Mouse (Mus musculus): ENCODE measurements at regions not wholly inside any gene's neighbourhood (a gene's known extent, or its start where the extent isn't known, plus 50 kb on each side); places are given as distances from the start of the nearest gene placed in this dataset.

- Histone ChIP-seq H3K4me2 (no peak overlapping the region), H3K27me3 (no peaks in the 10 kb centered on the region), H3K27ac (no peak overlapping the region), H3K9ac (replicated peaks) (no peak overlapping the region), H3K4me3 (replicated peaks) (no peak overlapping the region), H3K36me3 (no peaks in the 10 kb centered on the region), H3K4me1 (replicated peaks) (no peaks in the 10 kb centered on the region), H3K9me3 (peaks cover 6% of the 10 kb centered on the region; the same call in 1 of the 2 replicates)
- WGBS: 91% methylated on average over 3 of the region's 3 CpGs
- no peak for ATAC-seq (ENCODE audit: insufficient number of reproducible peaks, insufficient read depth, low FRiP score, low TSS enrichment, low read depth)
Observed at GRCm38 (mm10) chr2:51448121-51448520, 179.2 kb upstream of the Tas2r134 start.

- no peaks in the 10 kb centered on the region for H3K36me3 ChIP-seq
- ATAC-seq (ENCODE audit: insufficient number of reproducible peaks, insufficient read depth, low FRiP score, low TSS enrichment, low read depth): no peak
- H3K4me1 ChIP-seq (replicated peaks): no peaks in the 10 kb centered on the region
- no peak overlapping the region for H3K4me3 ChIP-seq (replicated peaks)
- no peak overlapping the region for H3K27ac ChIP-seq
- WGBS: 90% methylated on average over 5 of the region's 5 CpGs
- no peak overlapping the region for H3K4me2 ChIP-seq
- H3K27me3 ChIP-seq: no peaks in the 10 kb centered on the region
- H3K9ac ChIP-seq (replicated peaks): no peak overlapping the region
- H3K9me3 ChIP-seq: peaks cover 6% of the 10 kb centered on the region; the same call in 1 of the 2 replicates
Observed at GRCm38 (mm10) chr2:51447616-51448015, 179.7 kb upstream of the Tas2r134 start.

- Histone ChIP-seq H3K9me3 (peaks cover 6% of the 10 kb centered on the region; the same call in 1 of the 2 replicates), H3K9ac (replicated peaks) (no peak overlapping the region), H3K4me1 (replicated peaks) (no peaks in the 10 kb centered on the region), H3K4me3 (replicated peaks) (no peak overlapping the region), H3K27me3 (no peaks in the 10 kb centered on the region), H3K36me3 (no peaks in the 10 kb centered on the region), H3K4me2 (no peak overlapping the region), H3K27ac (no peak overlapping the region)
- ATAC-seq (ENCODE audit: insufficient number of reproducible peaks, insufficient read depth, low FRiP score, low TSS enrichment, low read depth): no peak
- 74% methylated on average over 9 of the region's 9 CpGs for WGBS
Observed at GRCm38 (mm10) chr2:51444386-51445080, 182.8 kb upstream of the Tas2r134 start.

GRCm38 (mm10) chr2:51443946-51444345, 183.4 kb upstream of the Tas2r134 start:
- no peak for ATAC-seq (ENCODE audit: insufficient number of reproducible peaks, insufficient read depth, low FRiP score, low TSS enrichment, low read depth)
- H3K4me1 ChIP-seq (replicated peaks): no peaks in the 10 kb centered on the region
- H3K9ac ChIP-seq (replicated peaks): no peak overlapping the region
- H3K9me3 ChIP-seq: peaks cover 6% of the 10 kb centered on the region; the same call in 1 of the 2 replicates
- no peak overlapping the region for H3K4me3 ChIP-seq (replicated peaks)
- no peaks in the 10 kb centered on the region for H3K36me3 ChIP-seq
- no peak overlapping the region for H3K27ac ChIP-seq
- H3K27me3 ChIP-seq: no peaks in the 10 kb centered on the region
- H3K4me2 ChIP-seq: no peak overlapping the region
- WGBS: 69% methylated on average over 3 of the region's 3 CpGs

GRCm38 (mm10) chr2:51439047-51439446, 188.3 kb upstream of the Tas2r134 start:
- H3K36me3 ChIP-seq: no peaks in the 10 kb centered on the region
- no peak overlapping the region for H3K27ac ChIP-seq
- H3K4me1 ChIP-seq (replicated peaks): no peaks in the 10 kb centered on the region
- H3K9me3 ChIP-seq: 0 out of 2 replicates have a peak, but pooled peaks cover 6% of the 10 kb centered on the region
- H3K4me3 ChIP-seq (replicated peaks): no peak overlapping the region
- no peak overlapping the region for H3K9ac ChIP-seq (replicated peaks)
- no peak overlapping the region for H3K4me2 ChIP-seq
- WGBS: 62% methylated on average over 1 of the region's 1 CpGs
- no peaks in the 10 kb centered on the region for H3K27me3 ChIP-seq
- ATAC-seq (ENCODE audit: insufficient number of reproducible peaks, insufficient read depth, low FRiP score, low TSS enrichment, low read depth): no peak

- WGBS: 52% methylated on average over 3 of the region's 3 CpGs
- no peaks in the 10 kb centered on the region for H3K36me3 ChIP-seq
- H3K9me3 ChIP-seq: 0 out of 2 replicates have a peak, but pooled peaks cover 6% of the 10 kb centered on the region
- no peak overlapping the region for H3K27ac ChIP-seq
- H3K27me3 ChIP-seq: no peaks in the 10 kb centered on the region
- ATAC-seq (ENCODE audit: insufficient number of reproducible peaks, insufficient read depth, low FRiP score, low TSS enrichment, low read depth): no peak
- no peaks in the 10 kb centered on the region for H3K4me1 ChIP-seq (replicated peaks)
- H3K4me3 ChIP-seq (replicated peaks): no peak overlapping the region
- no peak overlapping the region for H3K9ac ChIP-seq (replicated peaks)
- H3K4me2 ChIP-seq: no peak overlapping the region
Observed at GRCm38 (mm10) chr2:51436590-51436989, 190.7 kb upstream of the Tas2r134 start.

- no peak overlapping the region for H3K4me3 ChIP-seq (replicated peaks)
- H3K27ac ChIP-seq: no peak overlapping the region
- no peaks in the 10 kb centered on the region for H3K4me1 ChIP-seq (replicated peaks)
- ATAC-seq (ENCODE audit: insufficient number of reproducible peaks, insufficient read depth, low FRiP score, low TSS enrichment, low read depth): no peak
- H3K27me3 ChIP-seq: no peaks in the 10 kb centered on the region
- peaks cover 9% of the 10 kb centered on the region; the same call in 1 of the 2 replicates for H3K9me3 ChIP-seq
- no peaks in the 10 kb centered on the region for H3K36me3 ChIP-seq
- 89% methylated on average over 3 of the region's 3 CpGs for WGBS
- H3K9ac ChIP-seq (replicated peaks): no peak overlapping the region
- H3K4me2 ChIP-seq: no peak overlapping the region
Observed at GRCm38 (mm10) chr2:51431564-51431963, 195.7 kb upstream of the Tas2r134 start.

GRCm38 (mm10) chr2:51429716-51430115, 197.6 kb upstream of the Tas2r134 start:
- H3K4me2 ChIP-seq: no peak overlapping the region
- WGBS: 82% methylated on average over 5 of the region's 5 CpGs
- H3K27me3 ChIP-seq: no peaks in the 10 kb centered on the region
- ATAC-seq (ENCODE audit: insufficient number of reproducible peaks, insufficient read depth, low FRiP score, low TSS enrichment, low read depth): no peak
- H3K36me3 ChIP-seq: no peaks in the 10 kb centered on the region
- no peaks in the 10 kb centered on the region for H3K4me1 ChIP-seq (replicated peaks)
- no peak overlapping the region for H3K4me3 ChIP-seq (replicated peaks)
- H3K9ac ChIP-seq (replicated peaks): no peak overlapping the region
- peaks cover 5% of the 10 kb centered on the region; the same call in 1 of the 2 replicates for H3K9me3 ChIP-seq
- no peak overlapping the region for H3K27ac ChIP-seq

- H3K9me3 ChIP-seq: no peaks in the 10 kb centered on the region
- no peak for ATAC-seq (ENCODE audit: insufficient number of reproducible peaks, insufficient read depth, low FRiP score, low TSS enrichment, low read depth)
- no peaks in the 10 kb centered on the region for H3K27me3 ChIP-seq
- H3K36me3 ChIP-seq: no peaks in the 10 kb centered on the region
- no peak overlapping the region for H3K27ac ChIP-seq
- no peak overlapping the region for H3K4me2 ChIP-seq
- peaks cover 7% of the 10 kb centered on the region for H3K4me1 ChIP-seq (replicated peaks)
- H3K4me3 ChIP-seq (replicated peaks): no peak overlapping the region
- H3K9ac ChIP-seq (replicated peaks): no peak overlapping the region
- WGBS: 14% methylated on average over 6 of the region's 6 CpGs
Observed at GRCm38 (mm10) chr2:51422442-51422841, 204.9 kb upstream of the Tas2r134 start.

- Histone ChIP-seq H3K27ac (no peak overlapping the region), H3K36me3 (no peaks in the 10 kb centered on the region), H3K9ac (replicated peaks) (no peak overlapping the region), H3K4me3 (replicated peaks) (no peak overlapping the region), H3K9me3 (no peaks in the 10 kb centered on the region), H3K4me2 (no peak overlapping the region), H3K27me3 (no peaks in the 10 kb centered on the region), H3K4me1 (replicated peaks) (peaks cover 4% of the 10 kb centered on the region; the same call in 1 of the 2 replicates)
- ATAC-seq (ENCODE audit: insufficient number of reproducible peaks, insufficient read depth, low FRiP score, low TSS enrichment, low read depth): no peak
- 90% methylated on average over 10 of the region's 10 CpGs for WGBS
Observed at GRCm38 (mm10) chr2:51417908-51418690, 209.2 kb upstream of the Tas2r134 start.

GRCm38 (mm10) chr2:51388390-51388789, 238.9 kb upstream of the Tas2r134 start:
- no peaks in the 10 kb centered on the region for H3K4me1 ChIP-seq (replicated peaks)
- H3K9me3 ChIP-seq: no peaks in the 10 kb centered on the region
- no peak overlapping the region for H3K27ac ChIP-seq
- H3K9ac ChIP-seq (replicated peaks): no peak overlapping the region
- no peak overlapping the region for H3K4me2 ChIP-seq
- no peaks in the 10 kb centered on the region for H3K27me3 ChIP-seq
- H3K4me3 ChIP-seq (replicated peaks): no peak overlapping the region
- WGBS: 90% methylated on average over 9 of the region's 9 CpGs
- no peaks in the 10 kb centered on the region for H3K36me3 ChIP-seq
- ATAC-seq (ENCODE audit: insufficient number of reproducible peaks, insufficient read depth, low FRiP score, low TSS enrichment, low read depth): no peak

Measured in limb, embryonic 12.5 days (tissue).